Mouse (Mus musculus) limb, embryonic 11.5 days (tissue): Measurements from ENCODE around the gene Upf3a. TPM values are rescaled to one million over a fixed set of nuclear protein-coding genes. Genes with fewer than 3 reads are reported as not detected.
"Not testable (repeated sequence)": the region's sequence is repeated elsewhere in the genome, so short reads cannot be mapped to it uniquely, and the experiment has no call there.

Source experiments
- ATAC-seq: fragments of 200-750 bp; cut with Nextera tagmentation; 2 replicates; pipeline ENCODE4 v1.8.0; 2017; ENCODE audit warnings: low read depth; ENCODE audit not compliant: insufficient number of reproducible peaks, low FRiP score, low TSS enrichment
- DNase-seq: peaks from one replicate; pipeline ENCODE4 v3.0.0-alpha.2; 2015; ENCODE audit warnings: low spot score
- H3K27ac ChIP-seq: fragments of 300-500 bp; sonication (generic); replicated peaks from 2 replicates; pipeline ENCODE4 v1.5.1; 2014; ENCODE audit warnings: low read depth, mild to moderate bottlenecking, low read length
- H3K27me3 ChIP-seq: fragments of 300-500 bp; sonication (generic); 2 replicates; pipeline ENCODE4 v1.6.1; 2014; ENCODE audit warnings: mild to moderate bottlenecking, low read length, mixed read lengths; ENCODE audit not compliant: control insufficient read depth, insufficient read depth
- H3K36me3 ChIP-seq: fragments of 300-500 bp; sonication (generic); 2 replicates; pipeline ENCODE4 v1.6.1; 2014; ENCODE audit warnings: mild to moderate bottlenecking, low read length, moderate library complexity, mixed read lengths; ENCODE audit not compliant: control insufficient read depth, insufficient read depth
- H3K4me1 ChIP-seq: fragments of 300-500 bp; sonication (generic); 2 replicates; pipeline ENCODE4 v1.6.1; 2014; ENCODE audit warnings: low read length, mixed read lengths; ENCODE audit not compliant: control insufficient read depth, insufficient read depth
- H3K4me2 ChIP-seq: fragments of 300-500 bp; sonication (generic); 2 replicates; pipeline ENCODE4 v1.6.1; 2014; ENCODE audit warnings: low read depth, mild to moderate bottlenecking, moderate library complexity; ENCODE audit not compliant: severe bottlenecking
- H3K4me3 ChIP-seq: fragments of 300-500 bp; sonication (generic); 2 replicates; pipeline ENCODE4 v1.5.1; 2014; ENCODE audit warnings: low read depth, low read length
- H3K9ac ChIP-seq: fragments of 300-500 bp; sonication (generic); 2 replicates; pipeline ENCODE4 v1.6.1; 2014; ENCODE audit warnings: mild to moderate bottlenecking, low read length
- H3K9me3 ChIP-seq: fragments of 300-500 bp; sonication (generic); 2 replicates; pipeline ENCODE4 v1.6.1; 2016; ENCODE audit warnings: low read length; ENCODE audit not compliant: control insufficient read depth
- WGBS: fragments of 180-500 bp; shearing (Covaris S2); extraction: QIAGEN DNeasy Blood & Tissue Kit; methylation state at CpG from one replicate; pipeline ENCODE4 v1.1.7; 2014; 5-methylcytosine and 5-hydroxymethylcytosine counted together
- polyA plus RNA-seq: library from polyadenylated mRNA; unstranded; fragments of >200 nt; fragmentation: Nextera tagmentation; extraction: Ambion mirVana; gene quantifications from 2 replicates; pipeline ENCODE4 v1.2.1, GENCODE M21; 2014

Upf3a gene
- polyA plus RNA-seq = 43.7 and 46.2 TPM in 2 replicates

GRCm38 (mm10) chr8:13785250-13785763 lies at the start of gene Upf3a:
Gene Upf3a, plus strand, starts transcription at chr8:13785615.
- WGBS = under 1% methylated on average over 46 of the region's 47 CpGs
- H3K36me3 ChIP-seq = peaks cover 8% of the 10 kb centered on the region; the same call in 1 of the 2 replicates
- H3K4me3 ChIP-seq = peak within 1 kb of the TSS; percentile 70
- no peaks in the 10 kb centered on the region for H3K4me1 ChIP-seq
- no peaks in the 10 kb centered on the region for H3K9me3 ChIP-seq
- DNase-seq (peak; percentile 97), ATAC-seq (peak; percentile 90)
- H3K4me2 ChIP-seq = peak within 1 kb of the TSS; percentile 68
- H3K9ac ChIP-seq = peak within 1 kb of the TSS; percentile 97
- H3K27me3 ChIP-seq = no peaks in the 10 kb centered on the region
- H3K27ac ChIP-seq = peak within 1 kb of the TSS; percentile 93

GRCm38 (mm10) chr8:13740323-13740770 lies 45.1 kb upstream of the Upf3a start:
- H3K27ac ChIP-seq = no peak overlapping the region
- WGBS = 51% methylated on average over 6 of the region's 6 CpGs
- H3K9ac ChIP-seq = no peak overlapping the region

GRCm38 (mm10) chr8:13740817-13741613 lies 44.4 kb upstream of the Upf3a start:
- Histone ChIP-seq H3K27me3 (no peaks in the 10 kb centered on the region), H3K4me2 (no peak overlapping the region), H3K36me3 (no peaks in the 10 kb centered on the region), H3K9me3 (no peaks in the 10 kb centered on the region), H3K4me3 (no peak overlapping the region), H3K27ac (no peak overlapping the region), H3K4me1 (no peaks in the 10 kb centered on the region), H3K9ac (no peak overlapping the region)
- DNase-seq (no peak), ATAC-seq (no peak)
- whole genome bisulfite sequencing = 74% methylated on average over 7 of the region's 7 CpGs

More at GRCm38 (mm10) chr8:13740323-13740770, 45.1 kb upstream of the Upf3a start:
- ATAC-seq = no peak
- no peaks in the 10 kb centered on the region for H3K9me3 ChIP-seq
- no peak for DNase-seq
- no peaks in the 10 kb centered on the region for H3K36me3 ChIP-seq
- no peaks in the 10 kb centered on the region for H3K27me3 ChIP-seq
- H3K4me2 ChIP-seq = no peak overlapping the region
- no peaks in the 10 kb centered on the region for H3K4me1 ChIP-seq
- no peak overlapping the region for H3K4me3 ChIP-seq

- not testable (repeated sequence) for H3K9ac ChIP-seq, ATAC-seq, H3K27me3 ChIP-seq, H3K4me1 ChIP-seq, H3K36me3 ChIP-seq, DNase-seq, H3K9me3 ChIP-seq, H3K4me3 ChIP-seq, H3K27ac ChIP-seq, H3K4me2 ChIP-seq
- WGBS = 84% methylated on average over 5 of the region's 6 CpGs
Measured at GRCm38 (mm10) chr8:13746212-13746611, 39.2 kb upstream of the Upf3a start.

- Histone ChIP-seq H3K9ac (no peak overlapping the region), H3K36me3 (no peaks in the 10 kb centered on the region), H3K9me3 (no peaks in the 10 kb centered on the region), H3K4me3 (no peak overlapping the region), H3K4me1 (no peaks in the 10 kb centered on the region), H3K4me2 (no peak overlapping the region), H3K27ac (no peak overlapping the region), H3K27me3 (no peaks in the 10 kb centered on the region)
- 3% methylated on average over 3 of the region's 3 CpGs for WGBS
- DNase-seq (no peak), ATAC-seq (no peak)
Measured at GRCm38 (mm10) chr8:13747626-13748025, 37.8 kb upstream of the Upf3a start.

- Histone ChIP-seq H3K27me3 (no peaks in the 10 kb centered on the region), H3K4me3 (no peak overlapping the region), H3K36me3 (no peaks in the 10 kb centered on the region), H3K9ac (no peak overlapping the region), H3K4me2 (no peak overlapping the region), H3K4me1 (peaks cover 1% of the 10 kb centered on the region; the same call in 1 of the 2 replicates), H3K27ac (no peak overlapping the region), H3K9me3 (no peaks in the 10 kb centered on the region)
- 18% methylated on average over 2 of the region's 2 CpGs for WGBS
- ATAC-seq (no peak), DNase-seq (peak; percentile 86)
Measured at GRCm38 (mm10) chr8:13753680-13754079, 31.7 kb upstream of the Upf3a start.

GRCm38 (mm10) chr8:13756480-13756879 lies 28.9 kb upstream of the Upf3a start:
- Histone ChIP-seq H3K27ac (no peak overlapping the region), H3K4me1 (peaks cover 5% of the 10 kb centered on the region; the same call in 1 of the 2 replicates), H3K9me3 (no peaks in the 10 kb centered on the region), H3K27me3 (no peaks in the 10 kb centered on the region), H3K4me2 (no peak overlapping the region), H3K9ac (no peak overlapping the region), H3K36me3 (no peaks in the 10 kb centered on the region), H3K4me3 (no peak overlapping the region)
- WGBS = 77% methylated on average over 7 of the region's 7 CpGs
- DNase-seq = no peak
- no peak for ATAC-seq

- H3K9me3 ChIP-seq = no peaks in the 10 kb centered on the region
- 10% methylated on average over 38 of the region's 40 CpGs for WGBS
- peaks cover 2% of the 10 kb centered on the region; the same call in 1 of the 2 replicates for H3K36me3 ChIP-seq
- peak within 1 kb of the TSS; percentile 98 for H3K4me3 ChIP-seq
- peak within 1 kb of the TSS; percentile 93 for H3K9ac ChIP-seq
- H3K4me2 ChIP-seq = peak within 1 kb of the TSS; percentile 85
- no peak within 1 kb of the TSS; the same call in 1 of the 2 replicates for H3K27ac ChIP-seq
- H3K27me3 ChIP-seq = no peaks in the 10 kb centered on the region
- H3K4me1 ChIP-seq = peaks cover 5% of the 10 kb centered on the region; the same call in 1 of the 2 replicates
- DNase-seq (peak; percentile 98), ATAC-seq (peak; percentile 94)
Measured at GRCm38 (mm10) chr8:13756982-13757804, 28.2 kb upstream of the Upf3a start, which contains the start of gene Cdc16. Gene Cdc16, plus strand, starts transcription at chr8:13757676.
